Mouse (Mus musculus): ENCODE measurements around the gene Gdpd3. TPM values are rescaled to one million over a fixed set of nuclear protein-coding genes. Genes with fewer than 3 reads are reported as not detected.
A peak's percentile ranks its signal among the peaks of the same experiment; 100 is the strongest.

Gdpd3 gene
- polyA plus RNA-seq, 1 experiment from 2014 or later, result 1.6 TPM

DNA sequence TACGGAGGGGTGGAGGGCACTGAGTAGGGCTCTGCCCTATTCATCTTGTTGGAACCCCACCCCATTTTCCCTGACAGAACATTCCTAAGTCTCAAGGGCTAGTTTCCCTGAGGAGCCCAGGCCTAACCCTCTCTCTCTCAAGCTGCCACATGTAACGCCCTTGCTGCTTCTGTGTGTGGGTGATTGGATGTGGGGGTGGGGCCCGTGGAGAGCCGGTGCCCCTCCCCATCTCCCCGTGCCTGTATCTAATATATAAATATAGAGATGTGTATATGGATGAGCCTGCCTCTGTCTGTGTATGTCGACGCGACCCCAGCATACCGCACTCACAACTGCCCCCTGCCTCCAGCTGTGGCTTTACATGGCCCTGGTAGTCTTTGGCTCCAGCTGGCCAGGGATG lies 594 bp upstream of the Gdpd3 start:
- Histone ChIP-seq H3K36me3 (replicated peaks; ENCODE audit: insufficient read depth, low read length) (peaks cover 56% of the 10 kb centered on the region), H3K4me1 (ENCODE audit: insufficient read depth) (peaks cover 28% of the 10 kb centered on the region), H3K4me3 (ENCODE audit: low read depth, low read length) (no peak overlapping the region), H3K27ac (ENCODE audit: low read depth) (no peak overlapping the region), H3K9me3 (ENCODE audit: low read length) (no peaks in the 10 kb centered on the region), H3K4me2 (ENCODE audit: low read depth, low read length) (no peak overlapping the region), H3K27me3 (ENCODE audit: insufficient read depth, low read length) (no peaks in the 10 kb centered on the region), H3K9ac (replicated peaks) (no peak overlapping the region)
- DNase-seq, result no peak
- TF ChIP-seq EP300 (IDR thresholded peaks at IDR 0.05; ENCODE audit: low read depth) (no peak), CTCF (IDR thresholded peaks at IDR 0.05; ENCODE audit: low read depth) (no peak)
- 68% methylated on average over 9 of the region's 9 CpGs for WGBS (ENCODE audit: insufficient replicate concordance)
- ATAC-seq, result peak; percentile 24; the same call in 1 of the 2 replicates

DNA sequence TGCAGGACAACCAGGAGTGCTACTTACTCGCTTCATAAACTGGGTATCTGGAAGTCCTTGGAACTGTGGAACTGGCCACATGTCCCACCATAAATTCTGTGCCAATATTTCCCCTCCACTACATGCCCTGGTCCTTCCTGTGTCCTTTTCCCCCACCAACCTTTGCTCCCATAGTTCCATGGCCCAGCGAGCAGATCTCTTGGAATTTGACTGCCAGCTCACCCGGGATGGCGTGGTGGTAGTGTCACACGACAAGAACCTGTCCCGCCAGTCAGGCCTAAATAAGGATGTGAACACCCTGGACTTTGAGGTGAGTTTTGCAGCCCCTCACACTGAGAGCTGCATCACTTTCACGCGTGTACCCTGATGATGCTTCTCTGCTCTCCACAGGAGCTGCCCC lies 867 bp downstream of the Gdpd3 start:
- ATAC-seq (no peak), DNase-seq (no peak)
- H3K9ac ChIP-seq (replicated peaks), result no peak overlapping the region
- WGBS (ENCODE audit: insufficient replicate concordance), result 89% methylated on average over 8 of the region's 8 CpGs
- H3K4me3 ChIP-seq (ENCODE audit: low read depth, low read length), result no peak overlapping the region
- no peaks in the 10 kb centered on the region for H3K9me3 ChIP-seq (ENCODE audit: low read length)
- peaks cover 15% of the 10 kb centered on the region for H3K4me1 ChIP-seq (ENCODE audit: insufficient read depth)
- TF ChIP-seq CTCF (IDR thresholded peaks at IDR 0.05; ENCODE audit: low read depth), result no peak
- TF ChIP-seq EP300 (IDR thresholded peaks at IDR 0.05; ENCODE audit: low read depth), result no peak
- H3K27ac ChIP-seq (ENCODE audit: low read depth), result no peak overlapping the region
- no peaks in the 10 kb centered on the region for H3K27me3 ChIP-seq (ENCODE audit: insufficient read depth, low read length)
- no peak overlapping the region for H3K4me2 ChIP-seq (ENCODE audit: low read depth, low read length)
- peaks cover 60% of the 10 kb centered on the region for H3K36me3 ChIP-seq (replicated peaks; ENCODE audit: insufficient read depth, low read length)

DNA sequence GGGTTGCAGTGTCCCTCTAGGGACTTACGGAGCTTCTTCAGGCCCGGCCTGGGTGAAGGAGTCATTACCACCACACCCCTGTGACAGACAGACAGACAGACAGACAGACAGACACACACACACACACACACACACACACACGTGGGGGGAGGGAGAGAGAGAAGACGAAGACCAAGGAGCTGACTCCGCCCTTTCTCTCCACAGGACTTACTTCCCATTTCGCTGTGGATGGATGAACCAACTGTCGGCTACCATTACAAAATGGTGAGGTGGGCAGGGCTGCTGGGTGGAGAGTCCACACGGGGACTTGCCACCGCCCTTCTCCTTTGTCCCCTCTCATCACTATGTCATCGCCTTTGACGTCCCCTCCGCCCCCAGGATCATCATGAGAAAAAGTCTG lies 4.7 kb downstream of the Gdpd3 start:
- TF ChIP-seq EP300 (IDR thresholded peaks at IDR 0.05; ENCODE audit: low read depth), result no peak
- TF ChIP-seq CTCF (IDR thresholded peaks at IDR 0.05; ENCODE audit: low read depth), result no peak
- Histone ChIP-seq H3K4me3 (ENCODE audit: low read depth, low read length) (no peak overlapping the region), H3K36me3 (replicated peaks; ENCODE audit: insufficient read depth, low read length) (peaks cover 35% of the 10 kb centered on the region), H3K27me3 (ENCODE audit: insufficient read depth, low read length) (no peaks in the 10 kb centered on the region), H3K9ac (replicated peaks) (no peak overlapping the region), H3K4me2 (ENCODE audit: low read depth, low read length) (peak overlapping the region; percentile 16; the same call in 1 of the 2 replicates), H3K27ac (ENCODE audit: low read depth) (0 out of 2 replicates have a peak overlapping the region, but pooled peaks have one; percentile 16), H3K4me1 (ENCODE audit: insufficient read depth) (peaks cover 12% of the 10 kb centered on the region), H3K9me3 (ENCODE audit: low read length) (no peaks in the 10 kb centered on the region)
- 60% methylated on average over 12 of the region's 12 CpGs for WGBS (ENCODE audit: insufficient replicate concordance)
- ATAC-seq, result 0 out of 2 replicates have a peak, but pooled peaks have one; percentile 28
- no peak for DNase-seq

DNA sequence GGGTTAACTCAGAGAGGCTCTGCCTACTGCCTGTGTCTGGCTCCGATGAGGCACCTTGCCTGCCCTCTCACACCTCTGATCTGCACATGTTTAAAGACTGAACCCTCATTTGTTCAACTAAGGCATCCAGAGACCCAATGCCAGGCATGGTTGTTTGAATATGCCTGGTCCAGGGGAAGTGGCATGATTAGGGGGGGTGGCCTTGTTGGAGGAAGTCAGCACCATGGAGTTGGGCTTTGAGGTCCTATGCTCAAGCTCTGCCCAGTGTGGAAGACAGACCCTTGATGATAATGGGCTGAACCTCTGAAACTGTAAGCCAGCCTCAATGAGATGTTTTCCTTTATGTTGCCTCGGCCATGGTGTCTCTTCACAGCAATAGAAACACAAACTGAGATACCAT lies 7.2 kb downstream of the Gdpd3 start:
- Histone ChIP-seq H3K27ac (ENCODE audit: low read depth) (no peak overlapping the region), H3K4me3 (ENCODE audit: low read depth, low read length) (no peak overlapping the region), H3K27me3 (ENCODE audit: insufficient read depth, low read length) (no peaks in the 10 kb centered on the region), H3K4me1 (ENCODE audit: insufficient read depth) (peaks cover 28% of the 10 kb centered on the region), H3K4me2 (ENCODE audit: low read depth, low read length) (no peak overlapping the region), H3K9me3 (ENCODE audit: low read length) (no peaks in the 10 kb centered on the region), H3K9ac (replicated peaks) (no peak overlapping the region), H3K36me3 (replicated peaks; ENCODE audit: insufficient read depth, low read length) (peaks cover 18% of the 10 kb centered on the region)
- ATAC-seq (no peak), DNase-seq (no peak)
- WGBS (ENCODE audit: insufficient replicate concordance), result 65% methylated on average over 2 of the region's 2 CpGs
- no peak for TF ChIP-seq EP300 (IDR thresholded peaks at IDR 0.05; ENCODE audit: low read depth)
- no peak for TF ChIP-seq CTCF (IDR thresholded peaks at IDR 0.05; ENCODE audit: low read depth)

DNA sequence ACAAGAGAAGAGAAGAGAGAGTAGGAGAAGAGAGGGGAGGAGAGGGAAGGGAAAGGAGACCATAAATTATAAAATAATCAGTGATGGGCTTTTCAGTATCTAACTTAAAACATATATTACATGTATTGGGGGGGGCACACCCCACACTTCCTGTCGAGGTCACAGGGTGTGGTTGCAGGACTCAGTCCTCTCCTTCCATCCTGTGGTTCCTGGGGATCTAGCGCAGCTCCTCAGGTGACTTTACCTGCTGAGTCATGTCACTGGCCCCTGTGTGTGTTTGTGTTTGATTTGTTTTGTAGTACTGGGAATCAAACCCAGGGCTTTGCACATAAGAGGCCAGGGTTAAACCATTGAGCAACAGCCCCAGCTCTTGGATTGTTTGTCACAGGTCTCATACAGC lies 8.3 kb downstream of the Gdpd3 start:
- TF ChIP-seq EP300 (IDR thresholded peaks at IDR 0.05; ENCODE audit: low read depth) (no peak), CTCF (IDR thresholded peaks at IDR 0.05; ENCODE audit: low read depth) (no peak)
- Histone ChIP-seq H3K9me3 (ENCODE audit: low read length) (no peaks in the 10 kb centered on the region), H3K4me2 (ENCODE audit: low read depth, low read length) (no peak overlapping the region), H3K9ac (replicated peaks) (no peak overlapping the region), H3K27me3 (ENCODE audit: insufficient read depth, low read length) (no peaks in the 10 kb centered on the region), H3K4me1 (ENCODE audit: insufficient read depth) (peaks cover 30% of the 10 kb centered on the region), H3K4me3 (ENCODE audit: low read depth, low read length) (no peak overlapping the region), H3K27ac (ENCODE audit: low read depth) (no peak overlapping the region), H3K36me3 (replicated peaks; ENCODE audit: insufficient read depth, low read length) (peaks cover 20% of the 10 kb centered on the region)
- no peak for ATAC-seq
- DNase-seq, result no peak
- 47% methylated on average over 2 of the region's 2 CpGs for WGBS (ENCODE audit: insufficient replicate concordance)

DNA sequence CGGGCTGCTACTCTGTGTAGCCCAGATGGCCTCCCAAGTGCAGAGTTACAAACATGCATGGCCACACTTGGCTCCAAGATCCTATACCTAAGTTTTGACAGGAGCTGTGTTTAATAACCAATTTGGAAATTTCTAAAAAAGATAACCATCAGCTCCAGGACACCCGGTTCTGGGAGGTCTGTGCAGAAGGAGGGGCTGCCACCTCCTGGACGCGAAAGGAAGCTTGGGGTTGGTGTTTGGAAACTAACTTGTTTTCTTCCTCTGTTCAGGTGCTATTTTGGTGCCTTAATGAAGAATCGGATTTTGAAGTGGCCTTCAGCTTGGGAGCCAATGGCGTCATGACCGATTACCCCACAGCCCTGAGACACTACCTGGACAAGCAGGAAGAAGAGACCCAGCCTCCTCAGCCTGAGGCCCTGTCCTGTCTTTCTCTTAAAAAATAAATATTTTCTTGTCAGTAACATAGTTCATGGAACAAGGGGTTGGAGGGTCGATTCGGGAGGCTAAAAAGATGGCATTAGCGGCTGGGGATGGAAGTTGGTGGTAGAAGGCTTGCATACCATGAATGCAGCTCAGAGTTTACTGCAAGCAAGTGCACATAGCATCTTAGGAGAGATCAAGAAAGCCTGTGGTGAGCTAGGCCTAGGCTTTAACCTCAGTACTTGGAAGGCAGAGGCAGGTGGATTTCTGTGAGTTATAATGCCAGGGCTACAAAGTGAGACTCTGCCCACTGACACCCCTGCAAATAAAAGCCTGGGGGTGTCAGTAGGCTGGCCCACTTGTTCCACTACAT lies 9.2 kb downstream of the Gdpd3 start:
- no peak overlapping the region for H3K4me2 ChIP-seq (ENCODE audit: low read depth, low read length)
- ATAC-seq (no peak), DNase-seq (no peak)
- no peak overlapping the region for H3K9ac ChIP-seq (replicated peaks)
- H3K9me3 ChIP-seq (ENCODE audit: low read length), result no peaks in the 10 kb centered on the region
- H3K27ac ChIP-seq (ENCODE audit: low read depth), result peak overlapping the region; percentile 96
- H3K27me3 ChIP-seq (ENCODE audit: insufficient read depth, low read length), result no peaks in the 10 kb centered on the region
- no peak overlapping the region for H3K4me3 ChIP-seq (ENCODE audit: low read depth, low read length)
- no peak for TF ChIP-seq EP300 (IDR thresholded peaks at IDR 0.05; ENCODE audit: low read depth)
- peak; percentile 48 for TF ChIP-seq CTCF (IDR thresholded peaks at IDR 0.05; ENCODE audit: low read depth)
- H3K36me3 ChIP-seq (replicated peaks; ENCODE audit: insufficient read depth, low read length), result peaks cover 17% of the 10 kb centered on the region
- WGBS (ENCODE audit: insufficient replicate concordance), result 71% methylated on average over 10 of the region's 10 CpGs
- peaks cover 37% of the 10 kb centered on the region for H3K4me1 ChIP-seq (ENCODE audit: insufficient read depth)

Data from liver, postnatal 0 days (tissue).